Mouse (Mus musculus) cerebellum, postnatal 14 days (tissue): Measurements from ENCODE around the gene Nutf2.
A peak's percentile ranks its signal among the peaks of the same experiment; 100 is the strongest.
"Not testable (repeated sequence)": the region's sequence is repeated elsewhere in the genome, so short reads cannot be mapped to it uniquely, and the experiment has no call there.

ENCODE experiments used
- DNase-seq, 2 experiments: peaks; one replicate each; pipeline ENCODE4 v3.0.0; 2021; ENCODE audit warnings: mixed read lengths in 2 of 2

Nutf2 gene

DNA sequence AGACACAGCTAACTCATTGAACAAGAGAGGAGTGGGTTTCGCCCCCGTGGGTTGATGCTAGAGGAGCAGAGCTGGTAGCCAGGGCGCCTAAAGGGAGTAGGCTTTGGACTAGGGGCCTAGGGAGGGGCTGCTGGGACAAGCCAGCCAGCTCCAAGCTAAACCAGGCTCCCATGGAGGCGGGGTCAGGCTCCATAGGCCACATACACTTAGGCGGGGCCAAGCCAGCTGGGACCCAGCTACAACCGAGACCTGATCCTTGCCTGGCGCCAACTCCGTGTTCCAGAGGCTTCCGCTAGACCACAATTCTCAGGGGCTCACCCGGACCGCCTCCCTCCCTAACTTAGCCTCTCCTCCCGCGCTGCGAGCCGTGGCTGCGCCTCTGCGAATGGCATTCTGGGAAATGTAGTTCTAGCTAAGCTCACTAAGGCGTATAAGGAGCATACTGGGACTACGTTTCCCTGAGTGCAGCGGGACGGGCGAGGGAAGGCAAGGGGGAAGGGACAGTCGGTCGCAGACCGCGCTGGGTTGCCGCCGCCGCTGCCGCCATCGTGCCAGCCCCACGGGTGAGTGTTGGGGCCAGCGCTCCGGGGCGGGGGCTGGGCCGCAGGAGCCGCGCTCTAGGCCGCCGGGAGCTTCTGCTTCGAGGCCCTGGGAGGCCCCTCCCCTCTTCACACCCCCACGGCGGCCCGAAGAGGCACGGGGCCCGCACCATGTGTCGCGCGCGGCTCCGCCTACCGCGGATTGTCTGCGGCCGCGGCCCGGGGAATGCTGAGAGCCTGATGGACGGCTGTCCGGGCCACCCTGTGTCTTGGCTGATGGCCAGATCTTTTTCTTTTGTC is at the start of gene Nutf2:
Gene Nutf2 (plus strand): TSS at position 438 of the 839 bp plus-strand sequence.
- DNase-seq = peak; percentile 88 to 92

DNA sequence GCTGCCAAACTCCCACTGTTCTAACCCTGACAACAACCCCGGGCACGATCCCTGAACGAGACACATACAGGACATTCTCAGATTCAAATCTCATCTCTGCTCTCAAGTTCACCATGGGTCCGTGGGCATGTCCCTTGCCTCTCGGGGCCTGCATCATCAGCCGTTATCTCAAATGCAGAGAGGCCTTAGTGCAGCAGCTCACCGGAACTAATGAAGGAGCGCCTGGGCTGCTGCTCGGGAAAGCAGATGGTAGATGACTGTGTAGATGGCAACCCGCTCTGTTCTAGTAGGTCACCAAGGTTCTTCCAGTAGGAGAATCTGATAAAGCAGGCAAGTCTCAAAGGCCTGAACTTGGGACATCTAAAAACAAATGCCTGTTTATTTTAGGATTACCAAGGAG is 49.3 kb upstream of the Nutf2 start:
- peak; percentile 26 to 42 for DNase-seq

- DNase-seq = no peak
Measured at GRCm38 (mm10) chr8:105811543-105811942, 48.8 kb upstream of the Nutf2 start.

DNA sequence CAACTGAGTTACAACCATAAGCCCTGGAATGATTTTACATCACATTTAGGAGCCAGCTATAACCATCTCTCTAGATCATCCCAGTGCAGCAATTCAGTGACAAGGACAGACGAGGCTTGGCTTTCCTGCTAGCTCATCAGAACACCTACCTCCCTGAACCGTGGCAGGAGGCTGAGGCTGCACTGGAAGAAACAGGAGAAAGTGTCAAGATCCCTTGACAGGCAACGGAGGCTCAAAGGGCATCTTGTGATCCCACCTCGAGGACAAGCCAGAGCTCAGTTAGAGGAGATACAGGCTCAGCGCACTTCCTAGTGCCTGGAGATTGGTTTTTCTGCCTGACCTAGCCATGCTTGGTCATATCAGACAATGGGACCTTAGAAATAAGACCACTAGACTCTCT is 47.9 kb upstream of the Nutf2 start:
- no peak for DNase-seq

GRCm38 (mm10) chr8:105813241-105813640 is 47.1 kb upstream of the Nutf2 start:
- no peak for DNase-seq

DNA sequence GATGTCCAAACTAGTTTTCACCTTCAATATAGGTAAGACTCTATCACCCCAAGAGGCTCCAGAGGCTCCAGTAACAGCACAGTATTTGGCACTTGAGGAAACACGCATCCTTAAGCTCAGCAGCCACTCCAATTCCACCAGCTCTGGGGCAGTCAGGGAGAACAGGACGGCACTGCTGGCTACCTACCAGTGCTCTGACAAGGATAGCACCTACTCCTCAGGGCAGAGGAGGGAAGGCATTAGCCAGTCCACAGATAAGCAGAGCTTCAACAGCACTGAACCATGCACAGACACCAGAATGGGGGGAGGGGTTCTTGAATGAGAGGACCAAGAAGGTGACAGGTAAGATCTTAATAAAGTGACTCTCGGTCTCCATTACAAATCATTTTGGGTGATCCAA is 40.7 kb upstream of the Nutf2 start:
- DNase-seq = no peak

- DNase-seq = no peak
Measured at GRCm38 (mm10) chr8:105820925-105821324, 39.5 kb upstream of the Nutf2 start.

DNA sequence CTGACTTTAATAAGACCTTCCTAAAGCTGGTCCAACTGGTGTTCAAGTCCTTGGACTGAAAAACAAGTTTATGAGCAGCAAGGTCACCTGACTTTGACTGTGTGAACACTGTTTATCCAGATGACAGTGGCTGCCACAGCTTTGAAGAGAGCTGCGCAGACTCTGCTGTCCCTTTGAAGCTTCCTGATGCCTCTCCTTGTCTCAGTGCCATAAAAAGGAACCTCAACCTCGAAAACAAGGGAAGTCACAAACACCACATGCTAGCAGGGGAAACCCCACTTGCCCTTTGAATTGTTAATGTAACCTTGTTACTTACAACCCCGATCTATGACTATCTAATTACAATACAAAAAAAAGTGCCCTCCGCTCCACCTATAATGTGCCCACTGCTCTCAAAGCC is 34.9 kb upstream of the Nutf2 start:
- no peak for DNase-seq

DNA sequence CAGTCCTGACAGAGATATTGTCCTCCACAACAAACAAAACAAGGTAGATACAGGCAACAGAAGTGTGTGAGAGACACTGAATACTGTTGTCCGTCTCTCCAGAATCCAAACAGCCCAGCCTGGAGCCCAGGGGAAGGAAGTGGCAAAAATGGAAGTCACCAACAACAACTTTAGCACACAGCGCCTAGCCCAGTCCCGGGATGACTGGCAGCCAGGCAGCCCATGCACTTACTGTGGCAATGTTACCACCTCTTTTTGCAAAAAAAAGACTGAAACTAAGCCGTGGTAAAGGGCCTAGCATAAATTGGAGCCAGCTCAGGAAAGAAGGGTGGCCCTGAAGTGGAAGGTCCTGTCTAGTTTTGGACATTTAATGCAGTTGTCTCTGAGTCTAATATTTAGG is 34.0 kb upstream of the Nutf2 start:
- no peak for DNase-seq

- DNase-seq = peak; percentile 96
Measured at GRCm38 (mm10) chr8:105826861-105827848, 33.2 kb upstream of the Nutf2 start, which contains the start of the genes Ranbp10 and Tsnaxip1. Ranbp10 (minus strand) TSS chr8:105827350. Tsnaxip1 (plus strand) TSS chr8:105827731.

GRCm38 (mm10) chr8:105833740-105834139 is 26.6 kb upstream of the Nutf2 start:
- not testable (repeated sequence) for DNase-seq

- peak; percentile 62 to 76 for DNase-seq
Measured at GRCm38 (mm10) chr8:105835318-105835717, 25.1 kb upstream of the Nutf2 start.

DNA sequence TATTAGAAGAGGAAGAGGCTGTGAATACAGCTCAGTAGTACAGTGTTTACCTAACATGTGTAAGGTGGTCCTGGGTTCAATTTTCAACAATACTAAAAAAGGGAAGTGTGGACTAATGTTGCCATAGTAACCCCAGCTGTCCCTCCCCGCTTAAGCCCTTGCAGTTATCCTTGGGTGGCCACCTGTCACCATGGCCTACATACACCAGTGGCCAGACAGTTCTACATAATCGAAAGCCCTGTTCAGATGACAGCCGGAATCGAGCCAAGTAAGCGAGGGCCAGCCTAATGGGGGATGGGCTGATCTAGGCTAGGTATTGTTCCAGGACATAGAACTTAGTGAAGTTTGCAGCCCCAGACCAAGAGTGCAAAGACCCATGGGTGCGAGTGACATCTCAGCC is 23.4 kb upstream of the Nutf2 start:
- DNase-seq = peak; percentile 31 to 59

- DNase-seq = no peak
Measured at GRCm38 (mm10) chr8:105839209-105839608, 21.2 kb upstream of the Nutf2 start.

GRCm38 (mm10) chr8:105846678-105847077 is 13.7 kb upstream of the Nutf2 start:
- DNase-seq = no peak

- no peak for DNase-seq
Measured at GRCm38 (mm10) chr8:105850014-105850413, 10.4 kb upstream of the Nutf2 start.

- DNase-seq = no peak
Measured at GRCm38 (mm10) chr8:105850611-105851010, 9.8 kb upstream of the Nutf2 start.

GRCm38 (mm10) chr8:105851651-105852143 is 8.7 kb upstream of the Nutf2 start:
- DNase-seq = peak; percentile 92

DNA sequence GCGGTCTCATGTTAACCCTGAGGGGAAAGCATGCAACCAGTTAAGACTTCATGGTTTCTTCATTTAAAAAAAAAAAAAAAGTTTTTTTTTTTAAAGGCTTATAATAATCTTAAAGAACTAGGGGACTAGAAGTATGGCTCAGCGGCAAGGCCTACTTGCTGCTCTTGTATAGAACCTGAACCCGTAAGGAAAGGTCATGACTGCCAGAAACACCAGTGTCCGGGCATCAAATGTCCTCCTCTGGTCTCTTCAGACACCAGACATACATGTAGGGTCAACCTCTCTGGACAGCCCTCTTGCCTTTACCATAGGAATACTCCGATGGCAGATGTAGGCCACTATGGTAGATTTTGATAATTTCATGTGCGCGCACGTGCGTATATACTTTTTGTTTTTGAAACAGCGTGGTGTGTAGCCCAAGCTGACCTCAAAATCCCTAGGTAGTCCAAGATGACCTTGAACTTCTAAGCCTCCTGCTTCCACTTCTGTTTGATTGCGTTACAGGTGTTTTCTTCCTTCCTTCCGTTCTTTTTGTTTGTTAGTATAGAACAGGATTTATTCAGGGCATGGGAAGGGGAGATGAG is 8.1 kb upstream of the Nutf2 start:
- DNase-seq = peak in 1 of 2 experiments; percentile 30

GRCm38 (mm10) chr8:105853178-105853577 is 7.2 kb upstream of the Nutf2 start, which contains the start of gene Cenpt:
Cenpt (minus strand) TSS chr8:105853278.
- DNase-seq = no peak

- peak in 1 of 2 experiments; percentile 29 for DNase-seq
Measured at GRCm38 (mm10) chr8:105854303-105854702, 6.1 kb upstream of the Nutf2 start.

DNA sequence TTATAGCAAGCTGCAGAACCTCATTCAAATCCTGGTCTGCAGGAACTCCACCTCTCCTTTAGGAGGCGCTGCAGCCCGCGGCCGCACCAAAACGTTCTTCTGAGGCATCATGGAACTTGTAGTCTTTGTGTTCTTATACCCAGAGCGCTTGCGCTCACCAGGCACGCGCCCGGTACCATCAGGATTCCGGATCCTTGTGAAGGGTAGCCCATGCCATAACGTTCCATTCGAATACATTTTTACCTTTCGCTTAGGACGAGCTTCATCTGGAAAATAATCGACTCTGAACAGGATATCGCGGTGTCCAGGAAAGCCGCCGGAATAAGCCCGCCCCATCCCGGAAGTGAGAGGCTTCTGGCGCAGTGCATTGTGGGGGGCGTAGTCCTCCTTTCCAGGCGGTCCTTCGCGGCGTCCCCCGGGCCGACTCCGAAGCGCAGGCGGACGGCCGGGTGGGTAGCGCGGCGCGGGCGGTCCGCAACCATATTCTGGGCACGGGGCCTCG is 5.6 kb upstream of the Nutf2 start, which contains the start of gene Thap11:
Gene Thap11 (plus strand): TSS at position 418 of the 502 bp plus-strand sequence.
- peak; percentile 94 to 96 for DNase-seq
